Mouse (Mus musculus): ENCODE measurements at regions not wholly inside any gene's neighbourhood (a gene's known extent, or its start where the extent isn't known, plus 50 kb on each side); places are given as distances from the start of the nearest gene placed in this dataset.

GRCm38 (mm10) chr15:67021391-67021790, 520.7 kb upstream of the Lrrc6 start:
- H3K9me3 ChIP-seq (replicated peaks) = no peaks in the 10 kb centered on the region
- TF ChIP-seq CTCF (IDR thresholded peaks at IDR 0.05; ENCODE audit: low read depth, low read length) (no peak), POLR2AphosphoS5 (IDR thresholded peaks at IDR 0.05; ENCODE audit: insufficient replicate concordance, low read depth, low read length) (no peak), TAL1 (conservative IDR thresholded peaks at IDR 0.05; ENCODE audit: low read depth, low read length) (no peak), GATA1 (IDR thresholded peaks at IDR 0.05; ENCODE audit: borderline replicate concordance, low read length) (no peak), GATA2 (IDR thresholded peaks at IDR 0.05; ENCODE audit: borderline replicate concordance, low read depth, low read length) (no peak)
- peaks cover 4% of the 10 kb centered on the region; the same call in 1 of the 2 replicates for H3K4me1 ChIP-seq (ENCODE audit: insufficient read depth, low read depth, low read length)
- ATAC-seq (ENCODE audit: extremely low read depth, insufficient number of reproducible peaks, low FRiP score, poor library complexity, severe bottlenecking) = no peak
- no peaks in the 10 kb centered on the region for H3K36me3 ChIP-seq (replicated peaks)
- H3K4me3 ChIP-seq (ENCODE audit: low read depth, low read length) = no peak overlapping the region
- H3K27me3 ChIP-seq (ENCODE audit: insufficient read depth, low read length) = peaks cover 24% of the 10 kb centered on the region
- DNase-seq (ENCODE audit: low spot score) = no peak

- Histone ChIP-seq H3K9me3 (replicated peaks) (no peaks in the 10 kb centered on the region), H3K36me3 (replicated peaks) (no peaks in the 10 kb centered on the region), H3K4me1 (ENCODE audit: insufficient read depth, low read depth, low read length) (peaks cover 4% of the 10 kb centered on the region; the same call in 1 of the 2 replicates), H3K4me3 (ENCODE audit: low read depth, low read length) (no peak overlapping the region), H3K27me3 (ENCODE audit: insufficient read depth, low read length) (peaks cover 17% of the 10 kb centered on the region)
- no peak for TF ChIP-seq POLR2AphosphoS5 (IDR thresholded peaks at IDR 0.05; ENCODE audit: insufficient replicate concordance, low read depth, low read length)
- no peak for TF ChIP-seq CTCF (IDR thresholded peaks at IDR 0.05; ENCODE audit: low read depth, low read length)
- no peak for TF ChIP-seq GATA2 (IDR thresholded peaks at IDR 0.05; ENCODE audit: borderline replicate concordance, low read depth, low read length)
- TF ChIP-seq TAL1 (conservative IDR thresholded peaks at IDR 0.05; ENCODE audit: low read depth, low read length) = no peak
- TF ChIP-seq GATA1 (IDR thresholded peaks at IDR 0.05; ENCODE audit: borderline replicate concordance, low read length) = no peak
- DNase-seq (ENCODE audit: low spot score) (no peak), ATAC-seq (ENCODE audit: extremely low read depth, insufficient number of reproducible peaks, low FRiP score, poor library complexity, severe bottlenecking) (no peak)
Observed at GRCm38 (mm10) chr15:67019891-67020290, 519.2 kb upstream of the Lrrc6 start.

- Histone ChIP-seq H3K27me3 (ENCODE audit: insufficient read depth, low read length) (peaks cover 16% of the 10 kb centered on the region), H3K9me3 (replicated peaks) (no peaks in the 10 kb centered on the region), H3K4me3 (ENCODE audit: low read depth, low read length) (no peak overlapping the region), H3K4me1 (ENCODE audit: insufficient read depth, low read depth, low read length) (peaks cover 4% of the 10 kb centered on the region; the same call in 1 of the 2 replicates), H3K36me3 (replicated peaks) (no peaks in the 10 kb centered on the region)
- DNase-seq (ENCODE audit: low spot score) (no peak), ATAC-seq (ENCODE audit: extremely low read depth, insufficient number of reproducible peaks, low FRiP score, poor library complexity, severe bottlenecking) (no peak)
- no peak for TF ChIP-seq CTCF (IDR thresholded peaks at IDR 0.05; ENCODE audit: low read depth, low read length)
- no peak for TF ChIP-seq TAL1 (conservative IDR thresholded peaks at IDR 0.05; ENCODE audit: low read depth, low read length)
- TF ChIP-seq GATA2 (IDR thresholded peaks at IDR 0.05; ENCODE audit: borderline replicate concordance, low read depth, low read length) = no peak
- TF ChIP-seq POLR2AphosphoS5 (IDR thresholded peaks at IDR 0.05; ENCODE audit: insufficient replicate concordance, low read depth, low read length) = no peak
- TF ChIP-seq GATA1 (IDR thresholded peaks at IDR 0.05; ENCODE audit: borderline replicate concordance, low read length) = no peak
Observed at GRCm38 (mm10) chr15:67019194-67019661, 518.5 kb upstream of the Lrrc6 start.

Measured in G1E (cell line).